Mouse (Mus musculus): ENCODE results near the gene Ppfibp1. TPM values are rescaled to one million over a fixed set of nuclear protein-coding genes. Genes with fewer than 3 reads are reported as not detected.

Gene Ppfibp1
- total RNA-seq, 1 experiment from 2014 or later, result 29.1 TPM

GRCm38 (mm10) chr6:146997006-146997405 is 108.7 kb downstream of the Ppfibp1 start:
- no peak for ATAC-seq (replicated peaks in 1 of 2; ENCODE audit: insufficient read depth in 1 of 2, low FRiP score in 2 of 2, low TSS enrichment in 1 of 2, low read depth in 1 of 2, poor library complexity in 2 of 2, severe bottlenecking in 2 of 2)

- ATAC-seq (replicated peaks in 1 of 2; ENCODE audit: insufficient read depth in 1 of 2, low FRiP score in 2 of 2, low TSS enrichment in 1 of 2, low read depth in 1 of 2, poor library complexity in 2 of 2, severe bottlenecking in 2 of 2), result no peak
Measured at GRCm38 (mm10) chr6:146998710-146999109, 110.4 kb downstream of the Ppfibp1 start.

DNA sequence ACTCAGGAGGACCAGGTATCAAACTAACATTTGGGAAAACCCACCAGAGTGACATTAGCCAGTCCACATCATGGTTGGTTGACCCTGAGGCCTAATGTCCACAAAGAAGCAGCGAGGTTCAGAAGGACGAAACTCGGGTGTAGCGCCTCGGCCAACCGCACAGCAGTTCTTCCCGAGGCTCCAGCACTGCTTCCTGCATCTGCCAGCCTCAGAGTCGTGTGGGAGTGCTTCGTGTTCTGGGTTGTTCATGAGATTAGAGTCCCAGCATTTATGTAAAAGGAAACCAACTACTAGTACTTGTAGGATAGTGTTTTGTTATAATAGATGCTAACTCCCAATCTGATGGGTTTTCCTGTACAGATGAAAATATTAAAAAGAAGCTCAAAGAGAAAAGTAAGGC is 111.0 kb downstream of the Ppfibp1 start:
- ATAC-seq (replicated peaks in 1 of 2; ENCODE audit: insufficient read depth in 1 of 2, low FRiP score in 2 of 2, low TSS enrichment in 1 of 2, low read depth in 1 of 2, poor library complexity in 2 of 2, severe bottlenecking in 2 of 2), result no peak

DNA sequence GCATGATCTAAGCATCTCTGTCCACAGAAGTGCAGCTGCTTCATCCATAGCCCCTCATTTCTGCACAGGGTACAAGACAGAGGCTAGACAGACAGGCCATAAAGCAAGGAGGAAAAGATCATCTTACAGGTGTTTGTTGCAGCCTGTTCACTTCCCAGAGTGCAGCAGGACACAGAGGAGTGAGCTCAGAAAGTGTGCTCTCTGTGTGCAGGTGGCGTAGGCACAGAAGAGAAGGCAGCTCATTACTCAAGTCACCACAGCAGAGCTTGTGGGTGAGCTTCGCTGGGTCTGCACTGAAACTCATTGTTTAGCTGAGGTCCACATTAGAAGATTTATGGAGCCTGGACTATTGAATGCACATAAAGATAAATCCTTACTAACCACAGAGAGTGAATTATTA is 111.5 kb downstream of the Ppfibp1 start:
- no peak for ATAC-seq (replicated peaks in 1 of 2; ENCODE audit: insufficient read depth in 1 of 2, low FRiP score in 2 of 2, low TSS enrichment in 1 of 2, low read depth in 1 of 2, poor library complexity in 2 of 2, severe bottlenecking in 2 of 2)

DNA sequence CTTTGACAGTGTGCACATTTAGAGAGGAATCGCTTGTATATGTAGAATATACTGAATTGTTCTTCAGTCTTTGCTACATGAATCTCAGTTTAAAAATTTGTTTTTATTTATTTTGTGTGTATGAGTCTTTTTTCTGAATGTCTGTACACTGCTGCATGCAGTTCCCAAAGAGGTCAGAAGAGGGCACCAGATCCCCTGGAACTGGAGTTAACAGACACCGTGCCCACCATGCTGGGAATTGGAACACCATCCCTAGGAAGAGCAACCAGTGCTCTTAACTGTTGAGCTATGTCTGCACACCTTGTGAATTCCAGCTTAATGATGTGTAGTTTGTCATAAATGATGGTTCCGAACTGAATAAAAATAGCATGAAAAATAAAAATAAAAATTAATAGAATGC is 119.9 kb downstream of the Ppfibp1 start:
- ATAC-seq (replicated peaks in 1 of 2; ENCODE audit: insufficient read depth in 1 of 2, low FRiP score in 2 of 2, low TSS enrichment in 1 of 2, low read depth in 1 of 2, poor library complexity in 2 of 2, severe bottlenecking in 2 of 2), result peak in 1 of 2 experiments; percentile 69; a peak in 1 of 4 replicates

DNA sequence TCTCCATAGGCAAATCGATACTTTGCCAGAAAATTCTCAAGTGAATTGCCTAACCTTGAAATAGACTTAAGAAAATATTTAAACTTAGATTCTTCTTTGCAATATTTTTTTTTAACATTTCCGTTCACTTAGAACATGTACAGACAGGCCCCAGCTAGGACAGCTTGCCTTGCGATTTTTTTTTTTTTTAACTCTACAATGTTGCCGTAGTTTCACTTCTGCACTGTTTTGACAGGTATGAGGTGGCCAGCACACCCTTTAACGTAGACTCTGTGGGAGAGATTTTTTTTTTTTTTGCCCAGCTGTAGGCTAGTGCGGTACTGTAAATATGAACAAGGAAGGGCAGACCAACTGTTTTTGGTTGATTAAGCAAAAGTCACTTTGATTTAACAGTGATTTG is 122.1 kb downstream of the Ppfibp1 start:
- ATAC-seq (replicated peaks in 1 of 2; ENCODE audit: insufficient read depth in 1 of 2, low FRiP score in 2 of 2, low TSS enrichment in 1 of 2, low read depth in 1 of 2, poor library complexity in 2 of 2, severe bottlenecking in 2 of 2), result no peak

DNA sequence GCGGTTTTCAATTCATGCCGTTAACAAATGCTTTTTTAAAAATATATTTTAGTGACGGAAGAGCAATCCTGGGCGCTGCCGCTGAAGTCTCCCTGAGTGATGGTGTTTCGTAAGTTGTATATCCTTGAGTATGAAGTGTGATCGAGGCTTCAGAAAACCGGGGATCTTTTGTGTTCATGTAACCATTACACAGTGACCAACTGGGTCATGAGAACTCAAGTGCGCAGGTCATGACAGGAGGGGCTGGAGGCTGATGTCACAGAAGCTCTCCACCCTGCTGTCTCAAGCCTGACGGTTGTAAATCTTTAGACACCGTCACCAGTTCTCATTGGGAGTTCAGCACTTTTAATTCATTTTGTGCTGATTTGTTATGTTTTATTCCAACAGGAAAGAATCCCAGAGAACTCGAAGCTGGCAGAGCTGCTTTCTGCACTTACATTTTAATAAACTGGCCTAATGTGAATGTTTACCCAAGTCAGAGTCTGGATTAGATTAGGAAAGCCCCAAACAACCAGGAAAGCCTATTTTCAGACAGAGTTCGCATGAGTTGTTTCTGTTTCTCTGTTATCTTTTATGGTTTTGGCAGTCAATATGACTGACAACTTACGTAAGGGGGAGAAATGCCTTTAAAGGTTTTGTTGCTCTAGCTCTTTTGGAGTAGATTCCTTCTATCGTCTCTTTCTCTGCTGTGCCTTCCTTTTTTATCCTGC is 122.7 kb downstream of the Ppfibp1 start:
- ATAC-seq (replicated peaks in 1 of 2; ENCODE audit: insufficient read depth in 1 of 2, low FRiP score in 2 of 2, low TSS enrichment in 1 of 2, low read depth in 1 of 2, poor library complexity in 2 of 2, severe bottlenecking in 2 of 2), result no peak

- no peak for ATAC-seq (replicated peaks in 1 of 2; ENCODE audit: insufficient read depth in 1 of 2, low FRiP score in 2 of 2, low TSS enrichment in 1 of 2, low read depth in 1 of 2, poor library complexity in 2 of 2, severe bottlenecking in 2 of 2)
Measured at GRCm38 (mm10) chr6:147011555-147011954, 123.3 kb downstream of the Ppfibp1 start.

GRCm38 (mm10) chr6:147011977-147012376 is 123.7 kb downstream of the Ppfibp1 start:
- no peak for ATAC-seq (replicated peaks in 1 of 2; ENCODE audit: insufficient read depth in 1 of 2, low FRiP score in 2 of 2, low TSS enrichment in 1 of 2, low read depth in 1 of 2, poor library complexity in 2 of 2, severe bottlenecking in 2 of 2)

GRCm38 (mm10) chr6:147013546-147013945 is 125.3 kb downstream of the Ppfibp1 start:
- no peak for ATAC-seq (replicated peaks in 1 of 2; ENCODE audit: insufficient read depth in 1 of 2, low FRiP score in 2 of 2, low TSS enrichment in 1 of 2, low read depth in 1 of 2, poor library complexity in 2 of 2, severe bottlenecking in 2 of 2)

DNA sequence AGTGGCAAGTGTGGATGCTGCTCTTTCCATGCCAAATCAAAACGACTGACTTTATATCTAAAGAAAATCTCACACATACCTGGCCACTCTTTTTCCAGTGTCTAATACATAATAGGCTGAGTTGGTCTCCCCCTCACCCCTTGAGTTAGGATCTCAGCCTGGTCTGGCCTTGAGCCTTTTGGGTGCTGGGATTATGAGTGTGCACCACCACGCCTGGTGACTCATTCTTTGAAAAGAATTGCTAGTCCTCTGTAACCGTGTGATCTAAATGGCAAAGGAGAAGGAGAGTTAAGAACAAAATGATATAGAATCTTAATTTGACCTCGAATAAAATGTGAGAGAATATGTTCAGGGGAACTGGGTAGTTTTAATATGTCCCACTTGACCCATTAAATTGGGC is 129.6 kb downstream of the Ppfibp1 start:
- ATAC-seq (replicated peaks in 1 of 2; ENCODE audit: insufficient read depth in 1 of 2, low FRiP score in 2 of 2, low TSS enrichment in 1 of 2, low read depth in 1 of 2, poor library complexity in 2 of 2, severe bottlenecking in 2 of 2), result no peak

- ATAC-seq (replicated peaks in 1 of 2; ENCODE audit: insufficient read depth in 1 of 2, low FRiP score in 2 of 2, low TSS enrichment in 1 of 2, low read depth in 1 of 2, poor library complexity in 2 of 2, severe bottlenecking in 2 of 2), result no peak
Measured at GRCm38 (mm10) chr6:147018364-147018763, 130.1 kb downstream of the Ppfibp1 start.

GRCm38 (mm10) chr6:147021181-147021580 is 132.9 kb downstream of the Ppfibp1 start:
- ATAC-seq (replicated peaks in 1 of 2; ENCODE audit: insufficient read depth in 1 of 2, low FRiP score in 2 of 2, low TSS enrichment in 1 of 2, low read depth in 1 of 2, poor library complexity in 2 of 2, severe bottlenecking in 2 of 2), result no peak

- ATAC-seq (replicated peaks in 1 of 2; ENCODE audit: insufficient read depth in 1 of 2, low FRiP score in 2 of 2, low TSS enrichment in 1 of 2, low read depth in 1 of 2, poor library complexity in 2 of 2, severe bottlenecking in 2 of 2), result no peak
Measured at GRCm38 (mm10) chr6:147022375-147023132, 134.3 kb downstream of the Ppfibp1 start.

DNA sequence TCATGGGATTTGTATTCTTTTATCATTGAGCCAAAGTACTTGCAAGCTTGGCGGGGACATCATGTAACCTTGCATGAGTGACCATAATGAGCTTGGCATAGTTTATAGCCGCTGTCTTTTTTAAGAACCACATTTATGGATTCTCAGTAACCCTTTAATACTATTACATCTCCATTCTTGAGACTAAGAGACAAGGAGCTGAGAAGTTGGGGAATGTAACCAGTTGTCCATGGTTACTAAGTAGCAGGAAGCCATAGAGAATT is 134.8 kb downstream of the Ppfibp1 start:
- ATAC-seq (replicated peaks in 1 of 2; ENCODE audit: insufficient read depth in 1 of 2, low FRiP score in 2 of 2, low TSS enrichment in 1 of 2, low read depth in 1 of 2, poor library complexity in 2 of 2, severe bottlenecking in 2 of 2), result no peak

GRCm38 (mm10) chr6:147023568-147023967 is 135.3 kb downstream of the Ppfibp1 start:
- no peak for ATAC-seq (replicated peaks in 1 of 2; ENCODE audit: insufficient read depth in 1 of 2, low FRiP score in 2 of 2, low TSS enrichment in 1 of 2, low read depth in 1 of 2, poor library complexity in 2 of 2, severe bottlenecking in 2 of 2)

- no peak for ATAC-seq (replicated peaks in 1 of 2; ENCODE audit: insufficient read depth in 1 of 2, low FRiP score in 2 of 2, low TSS enrichment in 1 of 2, low read depth in 1 of 2, poor library complexity in 2 of 2, severe bottlenecking in 2 of 2)
Measured at GRCm38 (mm10) chr6:147024761-147025160, 136.5 kb downstream of the Ppfibp1 start.

GRCm38 (mm10) chr6:147028396-147028795 is 140.1 kb downstream of the Ppfibp1 start:
- no peak for ATAC-seq (replicated peaks in 1 of 2; ENCODE audit: insufficient read depth in 1 of 2, low FRiP score in 2 of 2, low TSS enrichment in 1 of 2, low read depth in 1 of 2, poor library complexity in 2 of 2, severe bottlenecking in 2 of 2)

- ATAC-seq (replicated peaks in 1 of 2; ENCODE audit: insufficient read depth in 1 of 2, low FRiP score in 2 of 2, low TSS enrichment in 1 of 2, low read depth in 1 of 2, poor library complexity in 2 of 2, severe bottlenecking in 2 of 2), result no peak
Measured at GRCm38 (mm10) chr6:147029591-147029990, 141.3 kb downstream of the Ppfibp1 start.
